Mouse (Mus musculus): ENCODE results near the gene Fbxo40. TPM values are rescaled to one million over a fixed set of nuclear protein-coding genes. Genes with fewer than 3 reads are reported as not detected.

The Fbxo40 gene
- 0.29 and 0.50 TPM in 2 replicates for polyA plus RNA-seq (2015; fragmentation: Nextera tagmentation; extraction: Ambion mirVana)

DNA sequence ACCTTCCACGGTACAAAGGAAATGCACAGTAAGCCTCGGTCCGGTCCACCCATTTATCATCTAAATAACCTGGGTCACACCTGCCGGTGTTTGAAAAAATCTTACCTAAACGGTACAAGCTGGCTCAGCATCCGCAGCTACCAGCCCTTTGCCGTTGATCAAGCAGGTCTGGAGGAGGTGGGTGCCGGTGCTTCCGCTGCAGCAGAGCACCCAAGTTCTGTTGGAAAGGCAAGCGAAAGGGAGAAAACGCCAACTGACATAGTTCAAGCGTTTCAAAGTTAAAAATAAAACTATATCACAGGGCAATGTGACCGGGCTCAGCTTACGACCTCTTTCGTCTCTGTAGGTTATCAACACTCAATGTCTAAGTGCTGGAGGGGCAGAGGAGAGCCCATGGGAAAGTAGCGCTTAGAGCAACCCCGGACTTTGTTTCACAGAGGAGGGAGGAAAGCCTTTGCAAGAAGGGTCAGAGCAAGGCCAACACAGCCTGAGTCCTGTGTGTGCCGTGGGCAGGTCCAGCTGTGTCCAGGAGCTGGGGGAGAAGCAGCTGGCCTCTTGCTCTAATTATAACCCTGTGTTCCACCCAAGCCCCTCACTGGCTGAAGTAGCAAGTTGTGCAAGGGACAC lies at the start of gene Fbxo40:
Gene Fbxo40 (minus strand): TSS at position 469 of the 627 bp plus-strand sequence.
- no peak within 1 kb of the TSS for H3K27ac ChIP-seq (replicated peaks)
- WGBS, result 64% methylated on average over 18 of the region's 18 CpGs

DNA sequence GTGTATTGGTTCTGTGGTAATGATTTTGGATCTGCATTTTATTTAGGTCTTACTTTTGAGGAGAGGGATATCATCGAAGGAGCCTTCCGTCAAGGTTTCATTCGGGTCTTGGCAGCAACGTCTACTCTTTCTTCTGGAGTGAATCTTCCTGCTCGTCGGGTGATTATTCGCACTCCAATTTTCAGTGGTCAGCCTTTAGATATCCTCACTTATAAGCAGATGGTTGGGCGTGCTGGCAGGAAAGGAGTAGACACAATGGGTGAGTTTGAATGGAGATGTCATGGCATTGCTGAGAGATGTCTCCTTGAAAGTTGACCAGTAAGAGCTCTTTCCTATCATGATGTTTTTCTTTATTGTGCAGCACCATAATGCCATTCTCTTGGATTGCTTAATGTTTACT lies 44.5 kb upstream of the Fbxo40 start:
- H3K36me3 ChIP-seq, result peaks cover 9% of the 10 kb centered on the region; the same call in 1 of the 2 replicates
- H3K4me3 ChIP-seq (replicated peaks), result no peak overlapping the region
- no peaks in the 10 kb centered on the region for H3K4me1 ChIP-seq
- H3K27ac ChIP-seq (replicated peaks), result no peak overlapping the region
- ATAC-seq (ENCODE audit: insufficient number of reproducible peaks, low FRiP score, low TSS enrichment, low read depth), result no peak
- no peak overlapping the region for H3K9ac ChIP-seq
- no peaks in the 10 kb centered on the region for H3K9me3 ChIP-seq (replicated peaks)
- no peak overlapping the region for H3K4me2 ChIP-seq (replicated peaks)
- no peaks in the 10 kb centered on the region for H3K27me3 ChIP-seq
- 95% methylated on average over 8 of the region's 8 CpGs for WGBS

More for the DNA sequence above, at the start of gene Fbxo40:
- Histone ChIP-seq H3K27me3 (no peaks in the 10 kb centered on the region), H3K4me1 (no peaks in the 10 kb centered on the region), H3K4me2 (replicated peaks) (peak within 1 kb of the TSS; percentile 31), H3K9me3 (replicated peaks) (no peaks in the 10 kb centered on the region), H3K9ac (no peak within 1 kb of the TSS), H3K4me3 (replicated peaks) (no peak within 1 kb of the TSS), H3K36me3 (no peaks in the 10 kb centered on the region)
- no peak for ATAC-seq (ENCODE audit: insufficient number of reproducible peaks, low FRiP score, low TSS enrichment, low read depth)

GRCm38 (mm10) chr16:37031996-37032395 lies 41.7 kb upstream of the Fbxo40 start:
- H3K4me2 ChIP-seq (replicated peaks), result no peak overlapping the region
- ATAC-seq (ENCODE audit: insufficient number of reproducible peaks, low FRiP score, low TSS enrichment, low read depth), result no peak
- H3K9me3 ChIP-seq (replicated peaks), result no peaks in the 10 kb centered on the region
- no peaks in the 10 kb centered on the region for H3K27me3 ChIP-seq
- peaks cover 9% of the 10 kb centered on the region; the same call in 1 of the 2 replicates for H3K36me3 ChIP-seq
- no peak overlapping the region for H3K4me3 ChIP-seq (replicated peaks)
- H3K4me1 ChIP-seq, result no peaks in the 10 kb centered on the region
- 78% methylated on average over 3 of the region's 3 CpGs for WGBS
- no peak overlapping the region for H3K27ac ChIP-seq (replicated peaks)
- H3K9ac ChIP-seq, result no peak overlapping the region

GRCm38 (mm10) chr16:37027581-37027980 lies 37.3 kb upstream of the Fbxo40 start:
- Histone ChIP-seq H3K9ac (no peak overlapping the region), H3K9me3 (replicated peaks) (no peaks in the 10 kb centered on the region), H3K4me3 (replicated peaks) (no peak overlapping the region), H3K4me2 (replicated peaks) (no peak overlapping the region), H3K36me3 (no peaks in the 10 kb centered on the region; the same call in 1 of the 2 replicates), H3K4me1 (no peaks in the 10 kb centered on the region), H3K27me3 (no peaks in the 10 kb centered on the region), H3K27ac (replicated peaks) (no peak overlapping the region)
- WGBS, result 66% methylated on average over 3 of the region's 3 CpGs
- ATAC-seq (ENCODE audit: insufficient number of reproducible peaks, low FRiP score, low TSS enrichment, low read depth), result no peak

DNA sequence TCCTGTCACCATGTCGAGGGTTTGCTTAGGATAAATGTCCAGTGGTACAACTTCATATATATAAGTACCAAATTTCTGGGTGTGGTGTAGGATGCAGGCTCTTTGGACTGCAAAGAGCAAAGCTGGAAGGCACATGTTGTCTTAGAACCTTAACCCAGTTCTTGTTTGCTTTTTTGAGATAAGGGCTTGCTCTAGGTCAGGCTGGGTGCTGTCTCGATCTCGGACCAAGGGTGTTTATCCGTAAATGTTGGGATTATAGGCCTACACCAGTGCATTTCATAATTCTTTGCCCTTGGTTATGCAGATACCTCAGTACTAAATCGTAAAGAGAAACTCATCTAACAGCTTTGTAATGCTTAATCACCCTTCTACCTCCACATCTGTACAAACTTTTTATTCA lies 22.1 kb upstream of the Fbxo40 start:
- Histone ChIP-seq H3K27me3 (no peaks in the 10 kb centered on the region), H3K4me1 (peaks cover 11% of the 10 kb centered on the region), H3K9ac (peak overlapping the region; percentile 64), H3K4me2 (replicated peaks) (peak overlapping the region; percentile 94), H3K36me3 (no peaks in the 10 kb centered on the region), H3K9me3 (replicated peaks) (no peaks in the 10 kb centered on the region), H3K27ac (replicated peaks) (no peak overlapping the region), H3K4me3 (replicated peaks) (peak overlapping the region; percentile 86)
- no peak for ATAC-seq (ENCODE audit: insufficient number of reproducible peaks, low FRiP score, low TSS enrichment, low read depth)
- WGBS, result 64% methylated on average over 5 of the region's 5 CpGs

- under 1% methylated on average over 26 of the region's 26 CpGs for WGBS
- peak; percentile 44; the same call in 1 of the 2 replicates for ATAC-seq (ENCODE audit: insufficient number of reproducible peaks, low FRiP score, low TSS enrichment, low read depth)
- no peaks in the 10 kb centered on the region for H3K9me3 ChIP-seq (replicated peaks)
Measured at GRCm38 (mm10) chr16:37011922-37012289, 21.6 kb upstream of the Fbxo40 start.

GRCm38 (mm10) chr16:37011061-37011921 lies 21.0 kb upstream of the Fbxo40 start, which contains the start of gene Polq:
Polq (plus strand) TSS chr16:37011786.
- H3K36me3 ChIP-seq, result no peaks in the 10 kb centered on the region
- no peaks in the 10 kb centered on the region for H3K9me3 ChIP-seq (replicated peaks)
- peak within 1 kb of the TSS; percentile 86 for H3K4me3 ChIP-seq (replicated peaks)
- no peak within 1 kb of the TSS for H3K27ac ChIP-seq (replicated peaks)
- peak; percentile 96 for ATAC-seq (ENCODE audit: insufficient number of reproducible peaks, low FRiP score, low TSS enrichment, low read depth)
- H3K4me1 ChIP-seq, result peaks cover 11% of the 10 kb centered on the region
- no peaks in the 10 kb centered on the region for H3K27me3 ChIP-seq
- peak within 1 kb of the TSS; percentile 64 for H3K9ac ChIP-seq
- H3K4me2 ChIP-seq (replicated peaks), result peak within 1 kb of the TSS; percentile 94
- 3% methylated on average over 30 of the region's 30 CpGs for WGBS

More at GRCm38 (mm10) chr16:37011922-37012289, 21.6 kb upstream of the Fbxo40 start:
- Histone ChIP-seq H3K27me3 (no peaks in the 10 kb centered on the region), H3K4me3 (replicated peaks) (peak overlapping the region; percentile 86), H3K27ac (replicated peaks) (no peak overlapping the region), H3K4me1 (peaks cover 11% of the 10 kb centered on the region), H3K36me3 (no peaks in the 10 kb centered on the region), H3K4me2 (replicated peaks) (peak overlapping the region; percentile 94), H3K9ac (peak overlapping the region; percentile 64)

DNA sequence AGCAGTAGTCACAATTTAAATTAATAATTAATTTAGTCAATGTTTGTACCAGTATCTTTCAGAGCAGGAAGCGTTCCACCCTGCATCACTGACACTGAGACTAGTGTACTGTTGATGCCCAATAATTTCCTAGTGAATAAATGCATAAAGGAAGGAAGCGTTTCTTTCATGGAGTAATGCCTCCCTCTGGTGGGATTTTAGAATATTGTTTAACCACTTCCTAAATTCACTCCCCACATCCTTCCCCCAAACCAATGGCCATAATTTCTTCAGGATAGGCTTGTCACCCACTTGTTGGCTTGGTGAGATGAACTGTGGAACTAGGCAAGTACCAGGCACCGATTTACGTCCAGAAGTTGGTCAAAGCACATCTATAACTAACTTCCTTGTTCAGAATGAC lies 20.1 kb upstream of the Fbxo40 start:
- Histone ChIP-seq H3K9ac (no peak overlapping the region), H3K27ac (replicated peaks) (no peak overlapping the region), H3K4me3 (replicated peaks) (no peak overlapping the region), H3K27me3 (no peaks in the 10 kb centered on the region), H3K36me3 (no peaks in the 10 kb centered on the region), H3K9me3 (replicated peaks) (no peaks in the 10 kb centered on the region), H3K4me2 (replicated peaks) (no peak overlapping the region), H3K4me1 (peaks cover 11% of the 10 kb centered on the region)
- ATAC-seq (ENCODE audit: insufficient number of reproducible peaks, low FRiP score, low TSS enrichment, low read depth), result no peak; the same call in 1 of the 2 replicates
- 52% methylated on average over 4 of the region's 4 CpGs for WGBS

DNA sequence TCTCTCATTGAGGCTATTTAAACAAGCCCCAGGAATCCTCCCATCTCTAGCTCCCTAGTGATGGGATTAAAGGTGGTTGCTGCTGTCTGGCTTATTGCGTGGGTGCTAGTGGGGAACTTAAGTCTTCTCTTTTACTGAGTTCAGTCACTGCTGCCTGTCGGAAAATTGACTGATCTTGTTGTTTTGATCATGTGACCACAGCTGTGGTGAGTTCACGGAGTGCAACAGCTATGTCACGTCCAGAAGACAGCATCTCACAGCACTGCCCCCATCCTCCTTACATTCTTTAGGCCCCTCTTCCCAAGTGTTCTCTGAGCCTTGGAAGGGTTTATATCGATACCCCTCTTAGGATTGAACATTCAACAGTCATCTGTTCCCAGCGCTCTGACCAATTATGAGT lies 19.0 kb upstream of the Fbxo40 start:
- WGBS, result 68% methylated on average over 6 of the region's 6 CpGs
- H3K36me3 ChIP-seq, result no peaks in the 10 kb centered on the region
- ATAC-seq (ENCODE audit: insufficient number of reproducible peaks, low FRiP score, low TSS enrichment, low read depth), result no peak

DNA sequence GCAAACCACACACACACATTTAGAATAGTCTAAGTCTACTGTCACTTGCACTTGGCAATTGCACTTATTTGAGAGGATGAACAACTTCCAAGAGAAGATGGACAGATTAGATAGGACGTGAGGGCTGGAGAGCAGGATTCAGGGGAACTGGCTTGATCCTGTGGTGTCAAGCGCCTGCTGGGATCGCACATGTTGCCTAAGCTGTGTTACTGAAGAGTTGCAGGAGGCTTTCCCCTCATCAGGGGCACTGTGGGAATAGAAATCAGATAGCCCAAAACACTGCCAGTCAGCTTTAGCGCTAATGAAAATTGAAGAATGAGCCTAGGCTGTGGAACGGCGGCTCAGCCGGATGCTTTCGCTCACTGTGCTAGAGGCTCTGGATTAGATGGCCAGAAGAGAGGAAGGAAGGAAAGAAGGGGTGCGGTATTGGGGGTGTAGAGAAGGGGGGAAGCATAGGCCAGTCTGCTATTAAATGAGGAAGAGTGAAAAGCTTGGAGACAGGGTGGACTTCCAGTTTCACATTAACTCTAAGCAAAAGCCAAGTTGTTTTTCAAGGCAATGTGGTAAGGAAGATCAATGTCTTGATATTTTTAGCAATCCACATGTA lies 9.2 kb upstream of the Fbxo40 start:
- no peak for ATAC-seq (ENCODE audit: insufficient number of reproducible peaks, low FRiP score, low TSS enrichment, low read depth)
- Histone ChIP-seq H3K9me3 (replicated peaks) (no peaks in the 10 kb centered on the region), H3K36me3 (no peaks in the 10 kb centered on the region), H3K4me1 (no peaks in the 10 kb centered on the region), H3K27me3 (no peaks in the 10 kb centered on the region), H3K4me2 (replicated peaks) (no peak overlapping the region), H3K9ac (no peak overlapping the region), H3K4me3 (replicated peaks) (no peak overlapping the region), H3K27ac (replicated peaks) (no peak overlapping the region)
- 67% methylated on average over 9 of the region's 9 CpGs for whole genome bisulfite sequencing

More for the DNA sequence above, 19.0 kb upstream of the Fbxo40 start:
- Histone ChIP-seq H3K9ac (no peak overlapping the region), H3K4me2 (replicated peaks) (no peak overlapping the region), H3K27me3 (no peaks in the 10 kb centered on the region), H3K27ac (replicated peaks) (no peak overlapping the region), H3K9me3 (replicated peaks) (no peaks in the 10 kb centered on the region), H3K4me3 (replicated peaks) (no peak overlapping the region), H3K4me1 (peaks cover 11% of the 10 kb centered on the region)

DNA sequence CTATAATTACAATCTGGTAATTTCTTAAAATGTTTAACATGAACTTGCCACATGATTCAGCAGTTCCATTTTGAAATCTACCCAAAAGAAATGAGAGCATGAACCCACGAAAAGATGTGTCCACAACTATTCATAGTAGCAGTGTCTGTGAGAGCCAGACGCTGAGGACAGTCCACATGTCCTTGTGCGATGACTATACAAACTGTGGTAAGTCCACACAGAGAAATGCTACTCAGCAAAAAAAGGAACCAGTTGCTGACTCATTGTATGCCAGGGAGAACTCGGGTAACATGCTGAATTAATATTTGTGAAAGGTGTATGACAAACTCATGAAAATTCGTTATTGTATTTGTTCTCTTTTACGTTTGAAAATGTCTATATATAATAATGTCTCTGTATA lies 7.4 kb upstream of the Fbxo40 start:
- no peaks in the 10 kb centered on the region for H3K36me3 ChIP-seq
- no peak overlapping the region for H3K9ac ChIP-seq
- H3K27me3 ChIP-seq, result no peaks in the 10 kb centered on the region
- no peaks in the 10 kb centered on the region for H3K4me1 ChIP-seq
- no peak for ATAC-seq (ENCODE audit: insufficient number of reproducible peaks, low FRiP score, low TSS enrichment, low read depth)
- no peaks in the 10 kb centered on the region for H3K9me3 ChIP-seq (replicated peaks)
- H3K27ac ChIP-seq (replicated peaks), result no peak overlapping the region
- no peak overlapping the region for H3K4me2 ChIP-seq (replicated peaks)
- H3K4me3 ChIP-seq (replicated peaks), result no peak overlapping the region
- WGBS, result 70% methylated on average over 6 of the region's 6 CpGs
